Mouse (Mus musculus) central nervous system, embryonic 18 days (tissue): Measurements from ENCODE around the gene Gfra4. TPM values are rescaled to one million over a fixed set of nuclear protein-coding genes. Genes with fewer than 3 reads are reported as not detected.

Experiments
- polyA plus RNA-seq: library from polyadenylated mRNA; depleted of rRNA; stranded (reverse); fragments of >200 nt; gene quantifications from 2 replicates; pipeline ENCODE4 v1.2.3, GENCODE M21; 2012; rRNA removed

Gfra4 gene
- 74.6 and 77.7 TPM in 2 replicates for polyA plus RNA-seq

DNA sequence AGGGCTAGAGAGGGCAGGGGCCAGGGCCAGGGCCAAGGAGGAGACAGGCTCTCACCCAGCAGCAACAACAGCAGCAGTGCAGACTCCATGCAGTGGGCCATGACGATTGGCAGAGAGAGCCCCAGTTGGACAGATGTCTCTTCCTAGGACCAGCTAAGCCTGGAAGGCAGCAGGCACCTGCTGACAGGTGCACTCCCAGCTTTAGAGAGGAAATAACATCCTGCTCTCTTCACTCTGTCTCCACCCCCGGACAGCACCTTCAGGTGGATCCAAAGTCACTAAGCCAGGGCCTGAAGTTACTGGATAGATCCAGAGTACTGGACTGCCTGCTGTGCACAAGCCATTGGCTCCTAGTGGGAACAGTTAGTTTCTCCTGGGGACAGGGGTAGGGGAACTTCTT lies at the start of gene Gfra4:
Gene Gfra4, minus strand, starts transcription at position 101 of the 400 bp plus-strand sequence.

DNA sequence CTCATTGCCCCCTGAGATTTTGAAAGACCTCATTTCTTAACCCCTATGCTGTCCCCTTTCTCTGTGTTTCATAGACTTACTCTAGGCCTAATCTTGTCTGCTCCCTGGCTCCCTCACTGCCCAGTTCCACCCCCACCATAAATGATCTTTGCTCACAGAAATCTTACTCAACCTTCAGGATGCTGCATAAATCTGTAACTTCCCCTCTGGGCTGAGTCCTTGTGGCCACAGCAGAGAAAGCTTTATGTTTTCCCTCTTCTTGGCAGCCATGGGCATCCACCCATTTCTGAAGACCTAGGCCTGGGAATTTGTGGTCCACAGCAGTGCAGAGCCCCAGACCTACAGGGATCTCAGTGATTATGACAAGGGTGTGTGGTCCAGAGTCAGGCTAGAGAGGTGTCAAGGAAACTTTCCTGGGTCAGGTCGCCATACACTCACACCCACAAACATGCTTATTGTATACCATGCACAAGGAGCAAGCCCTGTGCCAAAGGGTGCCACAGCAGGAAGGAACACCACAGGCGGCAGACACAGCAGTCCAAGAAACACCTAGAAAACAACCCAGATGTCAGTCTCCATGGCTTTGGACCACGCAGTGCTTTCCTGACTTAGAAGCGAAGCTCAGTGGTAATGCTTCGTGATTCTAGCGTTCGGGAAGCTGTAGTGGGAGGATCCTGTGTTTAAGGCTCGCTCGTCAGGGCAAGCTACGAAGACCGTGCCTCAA lies 43.9 kb upstream of the Gfra4 start, which contains the start of gene Siglec1:
Gene Siglec1, minus strand, starts transcription at position 99 of the 724 bp plus-strand sequence.

DNA sequence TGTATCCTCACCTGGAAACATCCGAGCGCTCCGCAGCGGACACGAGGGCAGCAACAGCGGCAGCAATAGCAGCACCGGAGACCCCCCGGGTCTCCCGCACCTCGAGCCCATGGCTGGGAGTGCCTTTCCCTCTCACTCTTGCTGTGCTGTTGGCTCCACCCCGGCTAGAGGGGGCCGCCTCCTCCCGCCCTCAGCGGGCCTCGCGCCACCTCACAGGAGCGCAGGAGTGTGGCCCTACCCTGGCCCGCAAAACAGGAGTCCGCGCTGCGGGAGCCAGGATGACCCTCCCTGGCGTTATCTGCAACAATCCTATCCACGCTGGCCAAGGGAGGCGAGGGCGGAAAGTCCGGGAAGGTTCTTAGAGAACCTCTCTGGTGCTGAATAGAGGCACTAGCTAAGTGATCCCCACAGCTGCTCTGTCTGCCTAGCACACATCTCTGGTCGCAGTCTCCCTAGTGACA lies 20.5 kb upstream of the Gfra4 start, which contains the start of gene Adam33:
Gene Adam33, minus strand, starts transcription at position 411 of the 461 bp plus-strand sequence.

Other genes starting within 250 kb of the Gfra4 start
- 75.5 and 79.2 TPM in 2 replicates for gene 4930402H24Rik, start 136.7 kb downstream of the Gfra4 start, polyA plus RNA-seq
- gene Atrn, start 136.6 kb downstream of the Gfra4 start, polyA plus RNA-seq = 37.4 TPM in 2 replicates
- gene Adam33, start 20.7 kb upstream of the Gfra4 start, polyA plus RNA-seq = 2.5 and 3.9 TPM in 2 replicates
- 0.35 and 0.44 TPM in 2 replicates for gene Siglec1, start 43.7 kb upstream of the Gfra4 start, polyA plus RNA-seq
- gene Hspa12b, start 84.2 kb upstream of the Gfra4 start, polyA plus RNA-seq = 8.7 and 10.0 TPM in 2 replicates
- gene Gm11037, start 90.4 kb upstream of the Gfra4 start, polyA plus RNA-seq = not detected in 2 replicates
- gene 1700037H04Rik, start 117.0 kb upstream of the Gfra4 start, polyA plus RNA-seq = 94.7 and 106 TPM in 2 replicates
- gene Cenpb, start 137.0 kb upstream of the Gfra4 start, polyA plus RNA-seq = 61.7 and 62.7 TPM in 2 replicates
- 25.5 and 27.5 TPM in 2 replicates for gene Cdc25b, start 143.9 kb upstream of the Gfra4 start, polyA plus RNA-seq
- gene Spef1, start 144.2 kb upstream of the Gfra4 start, polyA plus RNA-seq = 31.0 and 33.7 TPM in 2 replicates
- 32.5 and 33.6 TPM in 2 replicates for gene Ap5s1, start 164.0 kb upstream of the Gfra4 start, polyA plus RNA-seq
- gene Mavs, start 191.0 kb upstream of the Gfra4 start, polyA plus RNA-seq = 6.5 and 7.1 TPM in 2 replicates
- gene Pank2, start 219.4 kb upstream of the Gfra4 start, polyA plus RNA-seq = 29.0 and 29.8 TPM in 2 replicates